Mouse (Mus musculus) megakaryocyte, embryonic 14.5 days (primary cell): ENCODE results near the gene Zdhhc22.

Experiments
- FLI1 ChIP-seq: IDR thresholded peaks from 2 replicates; pipeline ENCODE4 v1.6.1; 2012; ENCODE audit warnings: low read length, inconsistent platforms, mixed read lengths
- GATA1 ChIP-seq: IDR thresholded peaks from 3 replicates; pipeline ENCODE4 v1.6.1; 2012; ENCODE audit warnings: mixed read lengths, low read length, inconsistent platforms, borderline replicate concordance

DNA sequence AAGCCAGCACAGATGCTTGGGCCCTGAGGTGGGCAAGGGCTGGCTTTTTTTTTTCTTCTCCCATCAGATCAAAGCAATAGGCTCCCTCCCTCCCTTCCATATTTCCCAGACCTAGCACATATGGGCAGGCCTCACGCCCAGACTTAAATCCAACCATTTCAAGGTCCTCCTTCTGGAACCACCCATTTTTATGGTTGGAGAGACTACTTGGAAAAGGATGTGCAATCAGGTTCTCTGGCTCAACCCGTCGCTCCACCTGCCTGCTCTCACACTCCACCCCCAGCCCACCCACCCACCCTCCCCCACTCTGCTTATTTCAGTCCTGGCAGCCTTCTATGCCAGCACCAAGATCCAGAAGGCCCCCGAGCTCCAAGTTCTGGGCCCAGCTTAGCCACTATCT, 3.7 kb downstream of the Zdhhc22 start:
- TF ChIP-seq GATA1 (no peak), FLI1 (no peak)
